In the genomic region with DNA sequence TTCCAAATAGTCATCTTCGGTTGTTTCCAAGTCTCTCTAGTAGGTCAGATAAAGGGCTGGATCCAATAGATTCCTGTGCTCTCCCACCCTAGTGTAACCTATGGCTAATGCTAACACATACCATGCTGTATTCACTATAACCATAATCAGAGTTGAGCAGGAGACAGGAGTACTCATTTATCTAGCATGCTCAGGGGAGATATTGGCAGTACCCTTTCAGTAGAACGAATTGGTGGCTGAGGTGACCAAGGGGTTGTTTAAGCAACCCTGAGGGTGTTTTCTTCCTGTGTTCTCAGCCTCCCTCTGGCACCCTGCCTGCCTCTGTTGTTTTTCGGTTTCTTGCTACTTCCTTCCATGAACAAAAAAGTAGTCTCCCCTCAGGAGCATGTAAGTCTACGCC, we compare ENCODE assay signal across 12 mouse cellular contexts. TPM values are rescaled to one million over a fixed set of nuclear protein-coding genes. Genes with fewer than 3 reads are reported as not detected.
DNase-seq lines count a peak whose midpoint lies in the region; ATAC-seq and TF ChIP-seq lines count a peak whose summit lies in the region.
"Had no signal": no experiment of that assay in that cellular context is flagged by ENCODE, and none has a peak within 500 bp of the region (broad histone marks: within the 10 kb centered on the region; RNA-seq: fewer than 3 reads in every experiment).

No protein-coding gene starts in this region.

- intact Hi-C loops in heart, postnatal 36 days (cut with DNase I), result loop anchor here (5.0 kb wide), 1 partner anchor 172 kb away; no protein-coding TSS in a partner anchor

- H3K36me3 ChIP-seq in heart, embryonic 11.5 days (ENCODE audit: control insufficient read depth, insufficient read depth, low read length), result no peaks in the 10 kb centered on the region
- peaks cover 7% of the 10 kb centered on the region for H3K36me3 ChIP-seq in thymus, adult 2 months (ENCODE audit: control insufficient read depth, insufficient read depth, low read length)
- H3K36me3 ChIP-seq: lung, embryonic 15.5 days had no signal

- ATAC-seq in heart, embryonic 11.5 days (replicated peaks; ENCODE audit: insufficient number of reproducible peaks, low FRiP score, low TSS enrichment), result no peak
- ATAC-seq in common myeloid progenitor, adult 5-6 weeks (replicated peaks; ENCODE audit: low read depth, poor library complexity, severe bottlenecking), result peak; percentile 23
- ATAC-seq: forebrain, embryonic 16.5 days had no signal

- 59% methylated on average over 4 of the region's 4 CpGs for WGBS in heart, embryonic 11.5 days (ENCODE audit: insufficient replicate concordance)
- WGBS in thymus, adult 2 months, result 12% methylated on average over 4 of the region's 4 CpGs

- H3K4me3 ChIP-seq in heart, embryonic 11.5 days (ENCODE audit: low read depth, low read length), result no peak overlapping the region
- no peak overlapping the region for H3K4me3 ChIP-seq in thymus, adult 2 months (ENCODE audit: control insufficient read depth, insufficient read depth, low read length)
- H3K4me3 ChIP-seq: lung, embryonic 15.5 days had no signal

- no peak overlapping the region for H3K27ac ChIP-seq in heart, embryonic 11.5 days (ENCODE audit: low read depth, low read length)
- H3K27ac ChIP-seq in thymus, adult 2 months (ENCODE audit: control insufficient read depth, insufficient read depth, low read length), result no peak overlapping the region
- H3K27ac ChIP-seq: lung, embryonic 15.5 days had no signal

- no peak for TF ChIP-seq POLR2A in thymus, adult 2 months (IDR thresholded peaks at IDR 0.05; ENCODE audit: control insufficient read depth, extremely low read depth, insufficient read depth, low read length, poor library complexity)

- H3K4me2 ChIP-seq in heart, embryonic 11.5 days, result no peak overlapping the region
- H3K4me2 ChIP-seq: lung, embryonic 15.5 days had no signal

- no peak for TF ChIP-seq CTCF in thymus, adult 2 months (IDR thresholded peaks at IDR 0.05; ENCODE audit: borderline replicate concordance, control insufficient read depth, extremely low read depth, insufficient read depth, low read length, poor library complexity)

- H3K9ac ChIP-seq in heart, embryonic 11.5 days (ENCODE audit: low read depth, low read length), result no peak overlapping the region
- H3K9ac ChIP-seq: lung, embryonic 15.5 days had no signal

- H3K9me3 ChIP-seq in heart, embryonic 11.5 days (replicated peaks; ENCODE audit: control insufficient read depth, low read length), result no peaks in the 10 kb centered on the region
- H3K9me3 ChIP-seq: lung, embryonic 15.5 days had no signal

- H3K4me1 ChIP-seq in heart, embryonic 11.5 days (ENCODE audit: control insufficient read depth, insufficient read depth, low read length), result no peaks in the 10 kb centered on the region; the same call in 1 of the 2 replicates
- peaks cover 4% of the 10 kb centered on the region for H3K4me1 ChIP-seq in thymus, adult 2 months (replicated peaks; ENCODE audit: control insufficient read depth, insufficient read depth, low read length)

- DNase-seq in heart, postnatal 36 days, result peak; percentile 5 to 26
- peak; percentile 46 for DNase-seq in lung, postnatal 25 days (ENCODE audit: low spot score)
- peak; percentile 61 for DNase-seq in thymus, adult 2 months
- no peak for DNase-seq in right cerebral cortex, postnatal 4 days
- no peak for DNase-seq in cerebellum, adult 18-20 months
- DNase-seq in cerebellum, adult 8-10 months, result no peak
- DNase-seq: cerebellum, postnatal 14 days; heart, postnatal 14 days had no signal

- no peaks in the 10 kb centered on the region for H3K27me3 ChIP-seq in heart, embryonic 11.5 days (ENCODE audit: control insufficient read depth, insufficient read depth, low read length)
- no peaks in the 10 kb centered on the region for H3K27me3 ChIP-seq in thymus, adult 2 months (ENCODE audit: control insufficient read depth, insufficient read depth, low read length)

RNA-seq across cellular contexts. Expression of a gene that starts 4.1 kb away (rescaled TPM):
- 1 to 10 TPM; 1.9 to 3.0 TPM for total RNA-seq in heart, postnatal 36 days (2021)
- polyA plus RNA-seq in heart, embryonic 11.5 days (2014; fragmentation: Nextera tagmentation; extraction: Ambion mirVana), result 11.4 and 13.3 TPM in 2 replicates
- total RNA-seq in common myeloid progenitor, adult 5-6 weeks (2017), result 180 and 192 TPM in 2 replicates
- 26.2 and 27.5 TPM in 2 replicates for polyA plus RNA-seq in thymus, adult 2 months (2012; rRNA removed)

Comparison
In these comparisons a context has a peak if more than half of its experiments do, and no peak if none do; other contexts are left out.
1. DNase-seq: peak in heart, postnatal 36 days (2 of 2), lung, postnatal 25 days (single experiment) and thymus, adult 2 months (single experiment); none in right cerebral cortex, postnatal 4 days (single experiment), cerebellum, adult 18-20 months (0 of 2) and cerebellum, adult 8-10 months (single experiment).
2. RNA of a gene that starts 4.1 kb away (total RNA-seq): 180 to 192 TPM in common myeloid progenitor, adult 5-6 weeks; 1.9 to 3.0 TPM in heart, postnatal 36 days; every median in the first group is over 10 times any median in the second.